Comparison of ENCODE assay signal across 8 mouse cellular contexts in the genomic region with DNA sequence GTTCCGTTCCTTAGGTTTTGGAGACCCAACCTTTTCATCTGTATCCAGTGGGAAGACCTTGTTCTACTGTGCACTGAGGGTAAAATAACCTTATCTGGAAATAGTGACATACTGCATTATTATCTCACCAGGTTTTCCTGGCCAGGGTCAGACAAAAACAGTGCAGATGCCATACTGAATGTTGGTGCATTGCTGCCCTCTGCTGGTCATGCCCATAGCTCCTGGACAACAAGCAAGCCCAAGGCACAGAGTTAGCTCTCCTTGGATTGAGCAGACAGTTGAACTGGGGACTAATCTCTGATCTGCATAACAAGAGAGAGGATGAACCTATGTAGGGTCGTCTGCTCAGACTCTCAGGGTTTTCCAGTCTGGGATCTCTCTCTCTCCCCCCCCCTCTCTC. TPM values are rescaled to one million over a fixed set of nuclear protein-coding genes. Genes with fewer than 3 reads are reported as not detected.
DNase-seq lines count a peak whose midpoint lies in the region; ATAC-seq and TF ChIP-seq lines count a peak whose summit lies in the region.

No protein-coding gene starts in this region.

- no peak for TF ChIP-seq POLR2A in cortical plate, adult 2 months (IDR thresholded peaks at IDR 0.05; ENCODE audit: extremely low read depth, insufficient read depth, low read length)

- H3K4me2 ChIP-seq in intestine, embryonic 14.5 days (ENCODE audit: low read length): no peak overlapping the region

- peak; percentile 99 for TF ChIP-seq CTCF in cortical plate, adult 2 months (IDR thresholded peaks at IDR 0.05; ENCODE audit: extremely low read depth, insufficient read depth, low read length)

- peak; percentile 75; the same call in 1 of the 2 replicates for ATAC-seq in intestine, embryonic 14.5 days (replicated peaks; ENCODE audit: low FRiP score, low TSS enrichment, low read depth)

- H3K4me3 ChIP-seq in cortical plate, adult 2 months (ENCODE audit: insufficient read depth, low read length): no peak overlapping the region
- H3K4me3 ChIP-seq in intestine, embryonic 14.5 days (ENCODE audit: low read depth, low read length): no peak overlapping the region
- H3K4me3 ChIP-seq in midbrain, embryonic 10.5 days: no peak overlapping the region

- intact Hi-C loops in gastrocnemius, postnatal 14 days (cut with DNase I; ENCODE audit: low total_unique reads): loop anchor here (10.0 kb wide), 1 partner anchor 82 kb away; no protein-coding TSS in a partner anchor
- intact Hi-C loops in left cerebral cortex, postnatal 10 days (cut with DNase I): loop anchor here (5.0 kb wide), 1 partner anchor 225 kb away; no protein-coding TSS in a partner anchor

- H3K27me3 ChIP-seq in intestine, embryonic 14.5 days (replicated peaks; ENCODE audit: control insufficient read depth, insufficient read depth, low read length): no peaks in the 10 kb centered on the region
- no peaks in the 10 kb centered on the region for H3K27me3 ChIP-seq in midbrain, embryonic 10.5 days (ENCODE audit: low read depth, poor library complexity, severe bottlenecking)

- DNase-seq in adrenal gland, adult (ENCODE audit: inconsistent age in 2 of 2, low spot score in 1 of 2): peak; percentile 89 to 97
- DNase-seq in gastrocnemius, postnatal 14 days: peak; percentile 85
- peak; percentile 95 for DNase-seq in intestine, embryonic 14.5 days (ENCODE audit: low spot score)
- DNase-seq in left cerebral cortex, postnatal 10 days (ENCODE audit: extremely low spot score in 1 of 2, low spot score in 2 of 2): peak; percentile 83 to 89
- DNase-seq in midbrain, embryonic 10.5 days (ENCODE audit: low spot score): peak; percentile 85
- peak; percentile 96 for DNase-seq in right cerebral cortex, postnatal 4 days
- peak; percentile 75 to 87 for DNase-seq in urinary bladder, postnatal 4 days (ENCODE audit: low spot score in 2 of 2)

- no peak overlapping the region for H3K27ac ChIP-seq in cortical plate, adult 2 months (ENCODE audit: insufficient read depth, low read length)
- H3K27ac ChIP-seq in intestine, embryonic 14.5 days (ENCODE audit: low read depth): no peak overlapping the region
- H3K27ac ChIP-seq in midbrain, embryonic 10.5 days (replicated peaks): no peak overlapping the region

- no peaks in the 10 kb centered on the region for H3K36me3 ChIP-seq in intestine, embryonic 14.5 days (ENCODE audit: control insufficient read depth, insufficient read depth, low read length)
- H3K36me3 ChIP-seq in midbrain, embryonic 10.5 days: no peaks in the 10 kb centered on the region

- WGBS in intestine, embryonic 14.5 days: 41% methylated on average over 2 of the region's 2 CpGs
- WGBS in midbrain, embryonic 10.5 days: 45% methylated on average over 2 of the region's 2 CpGs

- H3K9me3 ChIP-seq in intestine, embryonic 14.5 days (ENCODE audit: control insufficient read depth, low read length): no peaks in the 10 kb centered on the region
- H3K9me3 ChIP-seq in midbrain, embryonic 10.5 days (replicated peaks): no peaks in the 10 kb centered on the region

- no peak overlapping the region for H3K9ac ChIP-seq in intestine, embryonic 14.5 days (ENCODE audit: low read length)

- H3K4me1 ChIP-seq in cortical plate, adult 2 months (ENCODE audit: control insufficient read depth, insufficient read depth, low read length): no peaks in the 10 kb centered on the region
- H3K4me1 ChIP-seq in intestine, embryonic 14.5 days (replicated peaks; ENCODE audit: control insufficient read depth, insufficient read depth, low read length): 0 out of 2 replicates have a peak, but pooled peaks cover 3% of the 10 kb centered on the region
- peaks cover 4% of the 10 kb centered on the region for H3K4me1 ChIP-seq in midbrain, embryonic 10.5 days

RNA-seq across cellular contexts. Expression of a gene that starts 12.9 kb away (rescaled TPM):
- polyA plus RNA-seq in cortical plate, adult 2 months (2012; rRNA removed): 21.8 and 25.5 TPM in 2 replicates
- total RNA-seq in gastrocnemius, postnatal 14 days (2021): 1 to 10 TPM; 3.7 to 6.2 TPM
- 28.4 and 39.1 TPM in 2 replicates for polyA plus RNA-seq in intestine, embryonic 14.5 days (2014; fragmentation: Nextera tagmentation; extraction: Ambion mirVana)
- total RNA-seq in left cerebral cortex, postnatal 10 days (2021): 10 to 100 TPM; 25.9 to 33.0 TPM
- 51.4 and 54.1 TPM in 2 replicates for polyA plus RNA-seq in midbrain, embryonic 10.5 days (2016; fragmentation: Nextera tagmentation; extraction: Ambion mirVana)

RNA-seq across cellular contexts. Expression of a gene that starts 16.5 kb away (rescaled TPM):
- polyA plus RNA-seq in cortical plate, adult 2 months (2012; rRNA removed): 18.7 and 18.9 TPM in 2 replicates
- 1 to 10 TPM; 2.4 to 2.7 TPM for total RNA-seq in gastrocnemius, postnatal 14 days (2021)
- 1.8 and 2.1 TPM in 2 replicates for polyA plus RNA-seq in intestine, embryonic 14.5 days (2014; fragmentation: Nextera tagmentation; extraction: Ambion mirVana)
- 1 to 10 TPM; 6.3 to 6.5 TPM for total RNA-seq in left cerebral cortex, postnatal 10 days (2021)
- 0.63 and 1.0 TPM in 2 replicates for polyA plus RNA-seq in midbrain, embryonic 10.5 days (2016; fragmentation: Nextera tagmentation; extraction: Ambion mirVana)
